Mouse (Mus musculus) left cerebral cortex, adult 6 months (tissue): Measurements from ENCODE around the gene Atf7. TPM values are rescaled to one million over a fixed set of nuclear protein-coding genes. Genes with fewer than 3 reads are reported as not detected.

Experiments used
- long read RNA-seq, 2 experiments: library from polyadenylated mRNA; unstranded; transcript quantifications; one replicate each; pipeline ENCODE4 v2.0.0; 2019 to 2020
- polyA plus RNA-seq: library from polyadenylated mRNA; unstranded; fragments of <200 nt; fragmentation: Nextera tagmentation; gene quantifications from 2 replicates; pipeline ENCODE4 v1.2.3, GENCODE M21; 2021

Atf7 gene
- polyA plus RNA-seq, result 12.4 and 20.9 TPM in 2 replicates
- long read RNA-seq, experiment 1, full-length matches to known transcripts, result 8 of 17 reads
- long read RNA-seq, experiment 1, partial matches to known transcripts, result 2 of 17 reads
- long read RNA-seq, experiment 1, other reads (novel, unspliced or antisense), result 7 of 17 reads
- long read RNA-seq, experiment 2, partial matches to known transcripts, result 0 of 3 reads
- long read RNA-seq, experiment 2, other reads (novel, unspliced or antisense), result 3 of 3 reads

GRCm38 (mm10) chr15:102624970-102625686, at the start of gene Atf7, which contains the start of gene Gm28047:
Gene Atf7 (minus strand): TSS chr15:102625464.
Gene Gm28047 (minus strand): TSS chr15:102625067.

GRCm38 (mm10) chr15:102672215-102673071, 47.2 kb upstream of the Atf7 start, which contains the start of gene Atp5g2:
Gene Atp5g2 (minus strand): TSS chr15:102672352.

GRCm38 (mm10) chr15:102524892-102525485, 100.3 kb downstream of the Atf7 start, which contains the start of gene Npff:
Gene Npff (minus strand): TSS chr15:102524942.

GRCm38 (mm10) chr15:102517976-102518858, 107.0 kb downstream of the Atf7 start, which contains the start of gene Tarbp2:
Gene Tarbp2 (plus strand): TSS chr15:102518192.

GRCm38 (mm10) chr15:102516728-102517404, 108.4 kb downstream of the Atf7 start, which contains the start of gene Map3k12:
Gene Map3k12 (minus strand): TSS chr15:102517064.

GRCm38 (mm10) chr15:102503447-102503846, 121.8 kb downstream of the Atf7 start, which contains the start of gene Gm10337:
Gene Gm10337 (plus strand): TSS chr15:102503722.

Other genes starting within 250 kb of the Atf7 start
- gene Sp1, start 219.3 kb downstream of the Atf7 start, polyA plus RNA-seq, result 0.85 and 2.6 TPM in 2 replicates
- gene Amhr2, start 180.1 kb downstream of the Atf7 start, polyA plus RNA-seq, result 0.69 and 1.3 TPM in 2 replicates
- gene Prr13, start 166.4 kb downstream of the Atf7 start, polyA plus RNA-seq, result 77.7 and 88.3 TPM in 2 replicates
- gene Pcbp2, start 154.9 kb downstream of the Atf7 start, polyA plus RNA-seq, result 104 and 109 TPM in 2 replicates
- not detected in 2 replicates for gene Gm10337, start 121.7 kb downstream of the Atf7 start, polyA plus RNA-seq
- 29.5 and 31.4 TPM in 2 replicates for gene Map3k12, start 108.4 kb downstream of the Atf7 start, polyA plus RNA-seq
- gene Tarbp2, start 107.3 kb downstream of the Atf7 start, polyA plus RNA-seq, result 15.8 and 18.3 TPM in 2 replicates
- gene Npff, start 100.5 kb downstream of the Atf7 start, polyA plus RNA-seq, result 0.74 and 0.83 TPM in 2 replicates
- gene Gm28047, start 397 bp downstream of the Atf7 start, polyA plus RNA-seq, result 0.33 TPM in 1 of 2 replicates, not detected in the other
- 337 and 356 TPM in 2 replicates for gene Atp5g2, start 46.9 kb upstream of the Atf7 start, polyA plus RNA-seq
- 38.9 and 44.3 TPM in 2 replicates for gene Calcoco1, start 96.7 kb upstream of the Atf7 start, polyA plus RNA-seq